Mouse (Mus musculus) left cerebral cortex, adult 2 months (tissue): ENCODE data around the gene Ccdc36. TPM values are rescaled to one million over a fixed set of nuclear protein-coding genes. Genes with fewer than 3 reads are reported as not detected.

Source experiments
- DNase-seq, 2 experiments: peaks; one replicate each; pipeline ENCODE4 v3.0.0; 2021 to 2022; ENCODE audit warnings: low spot score in 2 of 2, mixed read lengths in 1 of 2; ENCODE audit errors: extremely low spot score in 1 of 2
- H3K27ac ChIP-seq: fragments of 200-600 bp; 2 replicates; pipeline ENCODE4 v1.8.1; 2022
- H3K4me3 ChIP-seq: fragments of 200-600 bp; 2 replicates; pipeline ENCODE4 v1.8.1; 2022
- CTCF ChIP-seq: fragments of 200-600 bp; IDR thresholded peaks from 2 replicates; pipeline ENCODE4 v1.8.1; 2022; ENCODE audit warnings: antibody characterized with exemption, mild to moderate bottlenecking, moderate library complexity
- intact Hi-C: fragments of 180-260 bp; cut with DNase I; formaldehyde crosslinking; loops from one replicate; pipeline ENCODE4 v1.15.1; 2025
- total RNA-seq, 2 experiments: library from RNA; stranded (reverse); gene quantifications; 2 replicates each; pipeline ENCODE4 v1.2.3; 2021

The Ccdc36 gene
- total RNA-seq, 2 experiments from 2014 or later = 0.26 to 0.29 TPM

DNA sequence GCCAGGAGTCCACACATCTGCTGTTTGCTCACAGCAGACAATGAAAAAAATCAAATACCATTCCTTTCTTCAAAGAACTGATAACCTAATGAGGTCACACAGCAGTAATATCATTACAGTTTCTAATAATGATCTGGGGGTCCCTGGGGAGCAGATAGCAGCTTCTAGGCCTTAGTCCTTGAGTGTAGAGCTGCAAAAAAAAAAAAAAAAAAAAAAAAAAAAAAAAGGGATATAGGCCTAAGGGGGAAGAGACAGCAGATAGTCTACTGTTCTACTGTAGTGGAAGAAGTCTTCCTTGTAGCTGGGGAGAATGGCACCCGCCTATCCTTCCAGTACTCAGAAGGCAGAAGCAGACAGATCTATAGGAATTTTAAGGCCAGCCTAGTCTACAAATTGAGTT is 32.9 kb downstream of the Ccdc36 start:
- no peak for DNase-seq
- no peak for TF ChIP-seq CTCF
- intact Hi-C loops = no loop called here
- Histone ChIP-seq H3K4me3 (no peak overlapping the region), H3K27ac (no peak overlapping the region)

GRCm38 (mm10) chr9:108394191-108394590 is 34.1 kb downstream of the Ccdc36 start:
- no peak for DNase-seq
- Histone ChIP-seq H3K27ac (no peak overlapping the region), H3K4me3 (no peak overlapping the region)
- no peak for TF ChIP-seq CTCF
- intact Hi-C loops = no loop called here

GRCm38 (mm10) chr9:108392676-108393075 is 35.6 kb downstream of the Ccdc36 start, which contains the start of gene 1700102P08Rik:
Gene 1700102P08Rik, plus strand, starts transcription at chr9:108392805.
- intact Hi-C loops = no loop called here
- H3K4me3 ChIP-seq = no peak within 1 kb of the TSS
- DNase-seq = no peak
- no peak for TF ChIP-seq CTCF
- H3K27ac ChIP-seq = no peak within 1 kb of the TSS

- intact Hi-C loops = no loop called here
- no peak overlapping the region for H3K4me3 ChIP-seq
- H3K27ac ChIP-seq = no peak overlapping the region
- peak; percentile 11; the same call in 1 of the 2 replicates for TF ChIP-seq CTCF
- DNase-seq = no peak
Measured at GRCm38 (mm10) chr9:108389220-108389619, 39.1 kb downstream of the Ccdc36 start.

GRCm38 (mm10) chr9:108388601-108389000 is 39.7 kb downstream of the Ccdc36 start:
- H3K4me3 ChIP-seq = no peak overlapping the region
- DNase-seq = no peak
- TF ChIP-seq CTCF = no peak
- no peak overlapping the region for H3K27ac ChIP-seq
- intact Hi-C loops = no loop called here

- no peak overlapping the region for H3K4me3 ChIP-seq
- intact Hi-C loops = no loop called here
- H3K27ac ChIP-seq = no peak overlapping the region
- no peak for TF ChIP-seq CTCF
- no peak for DNase-seq
Measured at GRCm38 (mm10) chr9:108386816-108387215, 41.5 kb downstream of the Ccdc36 start.

- no peak overlapping the region for H3K4me3 ChIP-seq
- intact Hi-C loops = no loop called here
- TF ChIP-seq CTCF = no peak
- DNase-seq = no peak
- no peak overlapping the region for H3K27ac ChIP-seq
Measured at GRCm38 (mm10) chr9:108385006-108385405, 43.3 kb downstream of the Ccdc36 start.

DNA sequence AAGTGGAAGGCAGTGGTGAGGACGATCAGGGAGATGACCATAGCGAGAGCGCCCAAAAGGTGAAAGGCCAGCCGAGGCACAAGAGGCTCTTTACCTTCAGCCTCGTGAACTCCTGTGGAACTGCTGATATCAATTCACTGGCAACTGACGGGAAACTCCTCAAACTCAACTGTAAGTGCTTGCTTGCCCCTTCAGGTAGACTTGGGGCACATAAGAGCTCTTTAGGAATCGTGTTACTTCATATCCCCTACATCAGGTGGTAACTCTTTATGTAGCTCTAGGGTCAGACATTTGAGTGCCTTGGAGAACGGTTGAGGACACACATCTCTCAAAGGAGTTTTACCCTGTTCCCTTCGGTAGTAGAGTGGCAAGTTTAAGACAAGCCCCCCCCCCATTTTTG is 46.9 kb downstream of the Ccdc36 start:
- no peak for TF ChIP-seq CTCF
- no peak for DNase-seq
- intact Hi-C loops = no loop called here
- Histone ChIP-seq H3K27ac (no peak overlapping the region), H3K4me3 (no peak overlapping the region)

DNA sequence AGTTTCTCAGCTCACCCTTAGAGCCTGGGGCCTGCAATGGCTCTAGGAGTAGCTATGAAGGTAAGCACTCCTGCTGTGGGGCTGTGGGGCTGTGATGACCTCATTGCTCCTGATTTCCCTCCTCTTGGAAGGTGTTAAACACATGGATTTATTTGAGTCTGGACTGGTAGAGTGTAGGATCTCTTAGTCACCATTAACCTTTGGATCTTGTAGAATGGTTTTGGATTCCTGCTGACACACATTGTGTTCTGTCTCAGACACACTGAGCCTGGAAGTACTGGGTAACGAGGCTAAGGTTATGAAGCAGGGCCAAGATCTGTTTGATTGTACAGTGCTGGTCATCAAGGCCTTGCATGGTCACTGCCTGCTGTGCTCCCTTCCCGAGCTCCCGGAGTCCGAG is 49.0 kb downstream of the Ccdc36 start:
- DNase-seq = no peak
- Histone ChIP-seq H3K27ac (no peak overlapping the region), H3K4me3 (no peak overlapping the region)
- intact Hi-C loops = no loop called here
- TF ChIP-seq CTCF = no peak

GRCm38 (mm10) chr9:108378736-108379135 is 49.5 kb downstream of the Ccdc36 start:
- no peak for TF ChIP-seq CTCF
- intact Hi-C loops = no loop called here
- no peak for DNase-seq
- Histone ChIP-seq H3K4me3 (no peak overlapping the region), H3K27ac (no peak overlapping the region)

DNA sequence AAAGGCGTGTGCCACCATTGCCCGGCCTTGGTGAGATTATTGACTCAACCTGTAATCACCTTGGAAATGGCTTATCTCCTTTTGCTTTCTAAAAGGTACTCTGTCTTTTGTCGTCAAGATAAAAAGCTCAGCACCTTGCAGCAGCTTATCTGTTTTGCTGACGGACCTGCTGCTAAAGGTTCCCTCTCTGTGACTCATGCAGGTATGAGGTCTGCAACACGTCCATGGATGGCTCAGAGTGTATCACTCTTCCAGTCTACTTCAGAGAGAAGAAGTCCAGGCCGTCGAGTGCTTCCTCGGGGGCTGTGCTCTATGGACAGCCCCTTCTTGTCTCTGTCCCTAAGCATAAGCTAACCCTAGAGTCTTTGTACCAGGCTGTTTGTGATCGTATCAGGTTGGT is 50.0 kb downstream of the Ccdc36 start:
- intact Hi-C loops = no loop called here
- no peak for DNase-seq
- no peak overlapping the region for H3K27ac ChIP-seq
- no peak for TF ChIP-seq CTCF
- H3K4me3 ChIP-seq = no peak overlapping the region

Other genes starting within 250 kb of the Ccdc36 start
- gene Bsn, start 238.1 kb downstream of the Ccdc36 start, total RNA-seq = 100 to 1,000 TPM; 300 to 320 TPM
- gene Dag1, start 164.5 kb downstream of the Ccdc36 start, total RNA-seq = 10 to 100 TPM; 77.4 to 77.5 TPM
- 100 to 1,000 TPM; 122 to 130 TPM for gene Nicn1, start 138.1 kb downstream of the Ccdc36 start, total RNA-seq
- gene Amt, start 131.6 kb downstream of the Ccdc36 start, total RNA-seq = 10 to 100 TPM; 32.1 to 38.0 TPM
- 100 to 1,000 TPM; 154 to 159 TPM for gene Rhoa, start 122.4 kb downstream of the Ccdc36 start, total RNA-seq
- gene Tcta, start 122.3 kb downstream of the Ccdc36 start, total RNA-seq = 10 to 100 TPM; 29.3 to 35.4 TPM
- 10 to 100 TPM; 90.0 to 94.1 TPM for gene Gpx1, start 89.6 kb downstream of the Ccdc36 start, total RNA-seq
- gene Usp4, start 80.6 kb downstream of the Ccdc36 start, total RNA-seq = 100 to 1,000 TPM; 122 to 124 TPM
- 1 to 10 TPM; 2.0 to 3.3 TPM for gene 1700102P08Rik, start 35.7 kb downstream of the Ccdc36 start, total RNA-seq
- not detected for gene BC048562, start 8.0 kb upstream of the Ccdc36 start, total RNA-seq
- 10 to 100 TPM; 31.3 to 44.6 TPM for gene Ccdc71, start 32.0 kb upstream of the Ccdc36 start, total RNA-seq
- gene Klhdc8b, start 33.1 kb upstream of the Ccdc36 start, total RNA-seq = 10 to 100 TPM; 30.7 to 32.8 TPM
- gene Lamb2, start 51.3 kb upstream of the Ccdc36 start, total RNA-seq = 10 to 100 TPM; 28.2 to 29.4 TPM
- gene Usp19, start 62.1 kb upstream of the Ccdc36 start, total RNA-seq = 100 to 1,000 TPM; 153 to 167 TPM
- gene Qars, start 79.2 kb upstream of the Ccdc36 start, total RNA-seq = 10 to 100 TPM; 75.3 to 78.0 TPM
- 100 to 1,000 TPM; 140 to 155 TPM for gene Qrich1, start 88.3 kb upstream of the Ccdc36 start, total RNA-seq
- gene Impdh2, start 131.8 kb upstream of the Ccdc36 start, total RNA-seq = 10 to 100 TPM; 53.5 to 54.1 TPM
- gene Ndufaf3, start 138.9 kb upstream of the Ccdc36 start, total RNA-seq = 10 to 100 TPM; 59.6 to 64.8 TPM
- gene Dalrd3, start 141.4 kb upstream of the Ccdc36 start, total RNA-seq = 10 to 100 TPM; 93.1 to 94.2 TPM
- gene Wdr6, start 150.3 kb upstream of the Ccdc36 start, total RNA-seq = 100 to 1,000 TPM; 107 to 109 TPM
- gene P4htm, start 169.2 kb upstream of the Ccdc36 start, total RNA-seq = 10 to 100 TPM; 83.8 to 93.6 TPM
- gene Arih2, start 220.9 kb upstream of the Ccdc36 start, total RNA-seq = 10 to 100 TPM; 51.7 to 53.8 TPM
- 10 to 100 TPM; 11.5 to 12.3 TPM for gene Slc25a20, start 233.6 kb upstream of the Ccdc36 start, total RNA-seq